Mouse (Mus musculus) hindbrain, embryonic 16.5 days (tissue): ENCODE results near the gene Lrrn1. TPM values are rescaled to one million over a fixed set of nuclear protein-coding genes. Genes with fewer than 3 reads are reported as not detected.
A peak's percentile ranks its signal among the peaks of the same experiment; 100 is the strongest.

ENCODE experiments used
- ATAC-seq: fragments of 200-750 bp; cut with Nextera tagmentation; 2 replicates; pipeline ENCODE4 v1.8.0; 2017; ENCODE audit warnings: moderate TSS enrichment, moderate library complexity
- H3K27ac ChIP-seq: fragments of 300-500 bp; sonication (generic); 2 replicates; pipeline ENCODE4 v1.5.1; 2014; ENCODE audit warnings: low read depth, mild to moderate bottlenecking, control low read depth, low read length, moderate library complexity
- H3K27me3 ChIP-seq: fragments of 300-500 bp; sonication (generic); replicated peaks from 2 replicates; pipeline ENCODE4 v1.6.1; 2014; ENCODE audit warnings: low read length; ENCODE audit not compliant: control insufficient read depth, insufficient read depth
- H3K36me3 ChIP-seq: fragments of 300-500 bp; sonication (generic); 2 replicates; pipeline ENCODE4 v1.6.1; 2014; ENCODE audit warnings: mild to moderate bottlenecking, low read length, moderate library complexity, mixed read lengths; ENCODE audit not compliant: control insufficient read depth, insufficient read depth
- H3K4me1 ChIP-seq: fragments of 300-500 bp; sonication (generic); 2 replicates; pipeline ENCODE4 v1.6.1; 2014; ENCODE audit warnings: low read depth, low read length; ENCODE audit not compliant: control insufficient read depth, insufficient read depth
- H3K4me2 ChIP-seq: fragments of 300-500 bp; sonication (generic); 2 replicates; pipeline ENCODE4 v1.6.1; 2014; ENCODE audit warnings: mild to moderate bottlenecking, low read length, control low read depth, moderate library complexity
- H3K4me3 ChIP-seq: fragments of 300-500 bp; sonication (generic); 2 replicates; pipeline ENCODE4 v1.5.1; 2014; ENCODE audit warnings: mild to moderate bottlenecking, low read length, control low read depth, moderate library complexity
- H3K9ac ChIP-seq: fragments of 300-500 bp; sonication (generic); 2 replicates; pipeline ENCODE4 v1.6.1; 2014; ENCODE audit warnings: low read depth, mild to moderate bottlenecking, control low read depth, low read length, moderate library complexity
- H3K9me3 ChIP-seq: fragments of 300-500 bp; sonication (generic); 2 replicates; pipeline ENCODE4 v1.6.1; 2014; ENCODE audit warnings: mild to moderate bottlenecking, low read length, moderate library complexity; ENCODE audit not compliant: control insufficient read depth
- WGBS: fragments of 180-500 bp; shearing (Covaris S2); extraction: QIAGEN DNeasy Blood & Tissue Kit; methylation state at CpG from one replicate; pipeline ENCODE4 v1.1.7; 2014; 5-methylcytosine and 5-hydroxymethylcytosine counted together
- polyA plus RNA-seq: library from polyadenylated mRNA; unstranded; fragments of >200 nt; fragmentation: Nextera tagmentation; extraction: Ambion mirVana; gene quantifications from 2 replicates; pipeline ENCODE4 v1.2.1, GENCODE M21; 2015

Gene Lrrn1
- polyA plus RNA-seq: 72.7 and 84.0 TPM in 2 replicates

DNA sequence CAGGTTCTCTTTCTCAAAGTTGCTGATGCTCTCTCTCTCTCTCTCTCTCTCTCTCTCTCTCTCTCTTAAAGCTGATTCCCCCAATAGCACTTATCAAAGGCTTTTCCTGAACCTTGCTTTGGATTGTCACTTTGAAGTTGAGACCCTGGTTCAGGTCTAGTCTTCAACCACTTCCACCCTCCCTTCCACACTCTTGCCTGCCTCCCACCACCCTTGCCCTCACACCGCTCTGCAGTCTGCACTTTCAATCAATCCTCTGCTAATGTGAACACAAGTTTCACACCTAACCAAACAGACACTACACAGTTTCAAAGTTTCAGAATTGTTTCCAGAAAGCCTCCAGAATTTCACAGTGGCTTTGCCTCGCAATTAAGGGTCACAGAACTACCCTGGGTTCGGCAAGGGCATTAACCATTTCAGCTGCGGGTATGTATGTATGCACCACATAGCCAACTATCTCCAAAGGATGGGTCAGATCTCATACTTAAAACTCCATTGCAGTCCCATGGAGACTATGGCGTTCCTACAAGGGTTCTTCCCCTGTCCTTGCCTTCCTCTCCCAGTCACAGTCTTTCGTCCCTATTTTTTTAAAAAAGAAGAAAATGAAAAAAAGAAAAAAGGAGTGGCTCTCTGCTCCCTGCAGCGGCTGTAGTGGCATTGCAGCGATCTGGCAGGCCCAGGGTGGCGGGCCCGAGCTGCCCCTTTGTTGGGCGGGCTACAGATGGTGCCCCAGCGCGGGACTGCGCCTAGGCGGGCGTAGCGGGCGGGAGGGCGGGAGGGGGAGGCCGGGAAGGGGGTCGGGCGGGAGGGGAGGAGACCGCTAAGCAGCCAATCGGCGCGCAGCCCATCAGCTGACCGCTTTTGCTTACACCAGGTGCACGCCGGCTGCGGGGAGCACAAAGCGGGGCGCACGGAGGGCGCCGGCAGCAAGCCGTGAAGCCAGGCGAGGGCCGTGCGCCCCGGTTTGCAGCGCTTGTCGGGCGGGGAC, at the start of gene Lrrn1:
Lrrn1 (plus strand) TSS at position 892 of the 988 bp plus-strand sequence.
- Histone ChIP-seq H3K27me3 (no peaks in the 10 kb centered on the region), H3K9me3 (no peaks in the 10 kb centered on the region), H3K4me1 (peaks cover 18% of the 10 kb centered on the region), H3K4me3 (peak within 1 kb of the TSS; percentile 91), H3K36me3 (no peaks in the 10 kb centered on the region), H3K4me2 (peak within 1 kb of the TSS; percentile 72), H3K27ac (peak within 1 kb of the TSS; percentile 94), H3K9ac (peak within 1 kb of the TSS; percentile 92)
- WGBS: 3% methylated on average over 31 of the region's 43 CpGs
- peak; percentile 97 for ATAC-seq

DNA sequence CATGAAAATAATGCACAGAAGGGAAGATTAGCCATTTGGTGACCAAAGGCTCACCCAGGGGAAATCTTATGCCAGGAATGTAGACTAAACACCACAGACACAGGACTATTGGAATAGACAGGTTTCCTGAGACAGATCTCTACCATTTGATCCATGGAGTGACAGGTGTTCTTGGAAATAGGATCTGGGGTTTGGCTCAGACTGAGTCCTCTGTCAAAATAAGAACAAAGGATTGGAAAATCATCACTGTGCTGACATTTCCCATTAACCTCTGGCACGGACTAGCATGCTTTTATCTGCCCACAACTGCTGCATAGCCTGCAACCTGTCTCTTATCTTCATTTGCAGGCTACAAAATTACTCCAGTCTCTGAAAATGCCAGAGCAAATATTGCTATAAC, 35.1 kb upstream of the Lrrn1 start:
- Histone ChIP-seq H3K9me3 (no peaks in the 10 kb centered on the region), H3K4me2 (no peak overlapping the region), H3K9ac (no peak overlapping the region), H3K4me1 (no peaks in the 10 kb centered on the region), H3K27ac (no peak overlapping the region), H3K36me3 (no peaks in the 10 kb centered on the region), H3K4me3 (no peak overlapping the region), H3K27me3 (no peaks in the 10 kb centered on the region)
- WGBS: 26% methylated on average over 1 of the region's 1 CpGs
- no peak for ATAC-seq

DNA sequence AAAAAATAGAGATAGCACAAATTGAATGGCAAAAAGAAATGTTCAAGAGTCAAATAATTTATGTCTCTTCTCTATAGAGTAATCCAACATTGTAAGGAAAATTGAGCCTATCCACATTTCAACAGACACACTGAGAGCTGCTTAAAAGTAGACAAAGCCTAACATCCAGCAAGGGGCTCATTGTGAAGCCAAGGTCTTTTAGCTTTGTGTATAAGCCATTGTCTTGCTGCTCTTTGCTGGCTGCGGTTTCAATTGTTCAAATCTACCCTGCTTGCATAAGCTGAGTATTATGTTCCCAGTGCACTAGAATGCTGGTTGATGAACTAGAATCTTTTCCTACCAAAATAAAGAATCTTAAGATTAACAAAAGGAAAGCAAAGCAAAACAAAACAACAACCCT, 33.7 kb upstream of the Lrrn1 start:
- no peak overlapping the region for H3K27ac ChIP-seq
- no peak overlapping the region for H3K9ac ChIP-seq
- no peaks in the 10 kb centered on the region for H3K9me3 ChIP-seq
- ATAC-seq: no peak
- no peak overlapping the region for H3K4me3 ChIP-seq
- H3K27me3 ChIP-seq: no peaks in the 10 kb centered on the region
- WGBS: 5% methylated on average over 1 of the region's 1 CpGs
- H3K36me3 ChIP-seq: no peaks in the 10 kb centered on the region
- no peak overlapping the region for H3K4me2 ChIP-seq
- H3K4me1 ChIP-seq: no peaks in the 10 kb centered on the region

DNA sequence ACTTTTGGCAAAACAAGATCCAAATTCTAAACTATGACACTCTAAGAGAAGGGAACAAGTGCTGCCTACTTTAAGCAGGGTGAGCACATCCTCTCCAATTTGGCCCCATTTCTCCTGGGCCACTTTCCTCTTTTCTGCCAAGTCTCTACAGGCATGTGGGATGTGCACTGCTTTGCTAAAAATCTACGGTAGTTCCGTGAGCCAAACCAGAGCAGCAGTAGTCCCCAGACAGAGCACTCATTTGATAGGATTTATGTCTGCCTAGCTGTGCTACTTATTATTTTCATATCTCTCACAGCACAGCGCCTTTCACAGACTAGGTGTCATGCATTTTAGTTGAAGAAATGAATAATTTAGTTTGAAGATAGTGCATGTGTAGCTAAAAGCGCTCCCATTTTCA, 15.9 kb upstream of the Lrrn1 start:
- Histone ChIP-seq H3K4me2 (no peak overlapping the region), H3K4me1 (no peaks in the 10 kb centered on the region), H3K27me3 (no peaks in the 10 kb centered on the region), H3K36me3 (no peaks in the 10 kb centered on the region), H3K9ac (no peak overlapping the region), H3K27ac (no peak overlapping the region), H3K4me3 (no peak overlapping the region), H3K9me3 (no peaks in the 10 kb centered on the region)
- ATAC-seq: no peak
- 71% methylated on average over 4 of the region's 4 CpGs for WGBS

DNA sequence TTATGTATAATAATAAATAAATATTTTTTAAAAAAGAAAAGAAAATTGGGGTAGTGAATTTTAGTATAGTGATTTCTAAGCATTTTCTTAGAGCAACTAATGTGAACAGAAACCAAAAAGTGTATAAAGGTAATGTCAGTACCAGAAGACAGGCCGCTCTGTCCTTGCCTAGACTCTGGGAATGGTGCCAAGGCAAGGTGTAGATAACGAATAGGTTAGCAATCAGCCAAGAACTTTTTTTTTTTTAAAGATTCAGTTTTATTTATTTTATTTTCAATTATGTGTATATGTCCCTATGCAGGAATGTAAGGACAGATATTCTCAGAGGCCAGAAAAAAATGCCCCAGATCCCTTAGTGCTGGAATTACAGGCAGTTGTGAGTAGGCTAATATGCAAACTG, 5.6 kb upstream of the Lrrn1 start:
- no peak for ATAC-seq
- Histone ChIP-seq H3K4me1 (0 out of 2 replicates have a peak, but pooled peaks cover under 1% of the 10 kb centered on the region), H3K9me3 (no peaks in the 10 kb centered on the region), H3K36me3 (no peaks in the 10 kb centered on the region), H3K27ac (no peak overlapping the region), H3K4me3 (no peak overlapping the region), H3K27me3 (no peaks in the 10 kb centered on the region), H3K9ac (no peak overlapping the region), H3K4me2 (no peak overlapping the region)
- 76% methylated on average over 2 of the region's 2 CpGs for WGBS

DNA sequence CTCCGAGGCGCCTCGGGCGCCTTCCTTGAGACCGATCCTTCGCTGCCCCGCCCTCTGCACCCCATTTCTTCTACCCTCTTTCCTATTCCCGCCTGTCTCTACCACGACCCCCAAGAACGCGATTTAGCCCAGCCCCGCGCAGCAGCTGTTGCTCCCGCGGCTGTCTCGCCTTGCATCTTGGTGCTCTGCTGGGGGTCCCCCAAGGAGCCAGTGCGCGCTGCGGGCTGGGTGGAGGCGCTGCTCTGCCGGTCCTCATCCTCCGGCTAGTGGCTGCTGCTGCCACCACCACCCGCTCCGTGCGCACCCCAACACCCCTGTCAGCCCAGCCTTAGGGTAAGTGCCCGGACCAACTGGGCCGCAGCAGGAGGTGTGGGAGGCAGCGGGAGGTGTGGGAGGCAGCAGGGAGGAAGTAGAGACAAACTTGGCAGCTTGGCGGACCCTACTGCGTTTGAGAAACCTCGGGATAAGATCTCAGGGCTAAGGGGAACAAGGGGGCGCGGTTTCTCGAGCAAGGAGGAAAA, 403 bp downstream of the Lrrn1 start:
- Histone ChIP-seq H3K27ac (peak overlapping the region; percentile 94), H3K4me3 (peak overlapping the region; percentile 91), H3K36me3 (no peaks in the 10 kb centered on the region), H3K9me3 (no peaks in the 10 kb centered on the region), H3K9ac (peak overlapping the region; percentile 92), H3K27me3 (no peaks in the 10 kb centered on the region), H3K4me1 (peaks cover 21% of the 10 kb centered on the region), H3K4me2 (peak overlapping the region; percentile 72)
- ATAC-seq: peak; percentile 73
- WGBS: under 1% methylated on average over 34 of the region's 34 CpGs

DNA sequence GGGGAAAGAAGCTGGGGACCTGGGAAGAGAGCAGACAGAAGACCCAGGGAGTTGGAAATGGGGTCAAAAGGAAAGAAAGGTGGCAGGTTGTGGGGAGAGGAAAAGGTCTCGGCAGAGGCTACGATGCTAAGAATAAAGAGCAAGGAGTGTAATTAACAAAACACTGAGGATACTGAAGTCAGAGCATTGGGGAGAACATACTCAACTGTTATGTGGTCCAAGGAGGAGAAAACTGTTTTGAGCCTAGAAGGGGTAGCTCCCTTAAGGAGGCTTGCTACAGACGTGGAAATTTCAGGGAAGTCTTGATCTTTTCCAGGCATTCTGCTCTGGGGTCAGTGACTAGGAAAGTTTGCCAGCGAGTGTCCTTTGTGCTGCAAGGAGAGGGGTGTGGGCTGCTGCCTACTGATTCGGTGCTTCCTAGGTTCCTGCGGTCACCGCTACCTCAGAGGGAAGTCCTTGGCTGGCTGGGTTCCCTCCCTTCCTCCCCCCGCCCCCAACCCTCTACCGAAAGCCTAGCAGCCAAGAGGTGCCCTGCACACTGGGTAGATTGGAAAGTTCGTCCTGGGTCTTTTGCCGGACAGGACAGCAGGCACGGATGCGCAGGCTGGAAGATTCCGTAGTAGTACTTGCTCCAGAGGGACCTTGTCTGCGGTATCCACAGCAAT, 1.2 kb downstream of the Lrrn1 start:
- peak; percentile 34; the same call in 1 of the 2 replicates for ATAC-seq
- H3K4me3 ChIP-seq: peak overlapping the region; percentile 91
- no peaks in the 10 kb centered on the region for H3K27me3 ChIP-seq

DNA sequence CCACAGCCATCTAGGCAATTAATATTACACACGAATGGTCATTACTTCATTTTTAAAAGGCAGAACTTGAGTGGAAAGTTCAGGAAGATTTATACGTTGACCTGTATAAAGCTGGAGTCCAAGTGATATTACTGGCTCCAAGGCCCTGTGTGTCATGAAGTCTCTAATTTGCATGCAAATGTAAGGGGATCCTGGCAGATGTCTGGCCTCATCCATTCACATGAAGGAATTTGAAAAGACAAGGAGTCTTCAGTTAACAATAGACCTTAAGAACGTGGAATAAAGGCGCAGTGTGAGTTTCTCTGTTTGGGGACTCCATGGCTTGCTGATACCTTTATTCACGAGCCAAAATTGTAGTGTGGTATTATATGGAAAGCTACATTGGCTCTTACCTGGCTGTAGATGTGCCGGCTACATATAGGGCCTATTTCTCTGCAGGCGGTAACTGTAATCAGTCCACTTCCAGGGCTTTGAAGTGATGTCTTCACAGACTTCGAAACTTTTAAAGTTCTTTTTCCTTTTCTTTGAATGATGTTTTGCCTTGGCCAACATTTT, 2.0 kb downstream of the Lrrn1 start:
- H3K4me2 ChIP-seq: peak overlapping the region; percentile 72
- H3K4me1 ChIP-seq: peaks cover 24% of the 10 kb centered on the region
- no peak for ATAC-seq
- H3K36me3 ChIP-seq: no peaks in the 10 kb centered on the region
- H3K27ac ChIP-seq: peak overlapping the region; percentile 94
- no peaks in the 10 kb centered on the region for H3K9me3 ChIP-seq
- 20% methylated on average over 8 of the region's 8 CpGs for WGBS
- no peaks in the 10 kb centered on the region for H3K27me3 ChIP-seq
- H3K4me3 ChIP-seq: peak overlapping the region; percentile 91
- H3K9ac ChIP-seq: peak overlapping the region; percentile 92

More for the DNA sequence above, 1.2 kb downstream of the Lrrn1 start:
- peak overlapping the region; percentile 94 for H3K27ac ChIP-seq
- under 1% methylated on average over 14 of the region's 15 CpGs for WGBS
- H3K36me3 ChIP-seq: no peaks in the 10 kb centered on the region
- peaks cover 24% of the 10 kb centered on the region for H3K4me1 ChIP-seq
- peak overlapping the region; percentile 72 for H3K4me2 ChIP-seq
- no peaks in the 10 kb centered on the region for H3K9me3 ChIP-seq
- peak overlapping the region; percentile 92 for H3K9ac ChIP-seq
